Mouse (Mus musculus): ENCODE data around the gene Gm3676. TPM values are rescaled to one million over a fixed set of nuclear protein-coding genes. Genes with fewer than 3 reads are reported as not detected.

Gene Gm3676
- polyA plus RNA-seq (2017; shearing (Covaris generic)), result not detected

DNA sequence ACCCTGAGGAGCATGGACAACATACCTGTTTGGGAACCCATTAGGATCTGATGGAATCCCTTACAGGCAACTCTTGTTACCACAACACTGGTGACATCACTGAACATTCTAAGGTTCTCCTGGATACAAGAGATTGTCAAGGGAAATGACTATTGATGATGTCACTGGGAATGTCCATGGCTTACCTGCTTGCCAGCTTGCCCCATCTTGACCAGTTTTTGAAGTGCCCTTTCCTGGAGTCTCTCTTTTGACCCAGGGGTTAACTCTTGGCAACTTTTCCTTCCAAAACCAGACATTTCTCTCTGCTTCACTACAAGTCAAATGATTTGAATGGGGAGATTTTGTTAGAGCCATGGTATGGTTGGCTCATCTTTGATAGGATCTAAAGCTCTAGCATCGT is at the start of gene Gm3676:
TSS of gene Gm3676 (minus strand) at position 101 of the 400 bp plus-strand sequence.

DNA sequence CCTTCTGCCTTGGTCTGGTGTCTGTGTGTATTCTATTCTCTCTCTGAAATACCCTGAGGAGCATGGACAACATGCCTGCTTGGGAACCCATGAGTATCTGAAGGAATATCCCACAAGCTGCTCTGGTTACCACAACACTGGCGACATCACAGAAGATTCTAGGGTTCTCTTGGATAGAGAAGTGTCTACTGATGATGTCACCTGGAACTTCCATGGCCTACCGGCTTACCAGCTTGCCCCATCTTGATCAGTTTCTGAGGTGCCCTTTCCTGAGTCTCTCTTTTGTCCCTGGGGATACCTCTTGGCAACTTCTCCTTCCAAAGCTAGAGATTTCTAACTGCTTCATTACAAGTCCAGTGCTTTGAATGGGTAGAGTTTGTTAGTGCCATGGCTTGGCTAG is 21.8 kb downstream of the Gm3676 start, which contains the start of gene Gm3072:
TSS of gene Gm3072 (minus strand) at position 101 of the 400 bp plus-strand sequence.

Other genes with a start within 250 kb of the Gm3676 start
- gene Gm6482, start 238.2 kb downstream of the Gm3676 start, polyA plus RNA-seq (2017; shearing (Covaris generic)), result not detected
- gene Gm7954, start 193.0 kb downstream of the Gm3676 start, polyA plus RNA-seq (2017; shearing (Covaris generic)), result not detected
- gene Gm3486, start 157.0 kb downstream of the Gm3676 start, polyA plus RNA-seq (2017; shearing (Covaris generic)), result not detected
- gene Gm7970, start 90.9 kb downstream of the Gm3676 start, polyA plus RNA-seq (2017; shearing (Covaris generic)), result not detected
- gene 1700049E17Rik2, start 73.3 kb downstream of the Gm3676 start, polyA plus RNA-seq (2017; shearing (Covaris generic)), result not detected
- gene Gm3072, start 21.9 kb downstream of the Gm3676 start, polyA plus RNA-seq (2017; shearing (Covaris generic)), result not detected
- not detected for gene Gm8068, start 55.4 kb upstream of the Gm3676 start, polyA plus RNA-seq (2017; shearing (Covaris generic))
- not detected for gene Gm7929, start 104.1 kb upstream of the Gm3676 start, polyA plus RNA-seq (2017; shearing (Covaris generic))
- not detected for gene Gm47189, start 126.0 kb upstream of the Gm3676 start, polyA plus RNA-seq (2017; shearing (Covaris generic))